Mouse (Mus musculus) hindbrain, embryonic 13.5 days (tissue): ENCODE measurements around the gene Pkd1l3. TPM values are rescaled to one million over a fixed set of nuclear protein-coding genes. Genes with fewer than 3 reads are reported as not detected.

Source experiments
- ATAC-seq: fragments of 200-750 bp; cut with Nextera tagmentation; 2 replicates; pipeline ENCODE4 v1.8.0; 2017; ENCODE audit warnings: moderate TSS enrichment; ENCODE audit not compliant: low FRiP score
- H3K27ac ChIP-seq: fragments of 300-500 bp; sonication (generic); 2 replicates; pipeline ENCODE4 v1.5.1; 2015; ENCODE audit warnings: inconsistent platforms, mild to moderate bottlenecking, moderate library complexity
- H3K27me3 ChIP-seq: fragments of 300-500 bp; sonication (generic); 2 replicates; pipeline ENCODE4 v1.6.1; 2015; ENCODE audit warnings: mild to moderate bottlenecking, inconsistent platforms
- H3K36me3 ChIP-seq: fragments of 300-500 bp; sonication (generic); 2 replicates; pipeline ENCODE4 v1.6.1; 2015; ENCODE audit warnings: mild to moderate bottlenecking, inconsistent platforms
- H3K4me1 ChIP-seq: fragments of 300-500 bp; sonication (generic); replicated peaks from 2 replicates; pipeline ENCODE4 v1.6.1; 2015; ENCODE audit warnings: inconsistent platforms
- H3K4me2 ChIP-seq: fragments of 300-500 bp; sonication (generic); 2 replicates; pipeline ENCODE4 v1.6.1; 2015; ENCODE audit warnings: inconsistent platforms, mild to moderate bottlenecking, moderate library complexity
- H3K4me3 ChIP-seq: fragments of 300-500 bp; sonication (generic); 2 replicates; pipeline ENCODE4 v1.5.1; 2015; ENCODE audit warnings: mild to moderate bottlenecking, inconsistent platforms
- H3K9ac ChIP-seq: fragments of 300-500 bp; sonication (generic); 2 replicates; pipeline ENCODE4 v1.6.1; 2015; ENCODE audit warnings: mild to moderate bottlenecking, inconsistent platforms
- H3K9me3 ChIP-seq: fragments of 300-500 bp; sonication (generic); 2 replicates; pipeline ENCODE4 v1.6.1; 2016; ENCODE audit warnings: inconsistent platforms
- WGBS: fragments of 180-500 bp; shearing (Covaris S2); methylation state at CpG from one replicate; pipeline ENCODE4 v1.1.7; 2015; 5-methylcytosine and 5-hydroxymethylcytosine counted together
- polyA plus RNA-seq: library from polyadenylated mRNA; unstranded; fragments of >200 nt; fragmentation: Nextera tagmentation; extraction: Ambion mirVana; gene quantifications from 2 replicates; pipeline ENCODE4 v1.2.1, GENCODE M21; 2015

Gene Pkd1l3
- polyA plus RNA-seq, result 0.12 TPM in 2 replicates

- peak within 1 kb of the TSS; percentile 24; the same call in 1 of the 2 replicates for H3K9ac ChIP-seq
- 60% methylated on average over 27 of the region's 27 CpGs for WGBS
These were observed at the start of gene Pkd1l3 for GRCm38 (mm10) chr8:109614243-109615210. Gene Pkd1l3 (plus strand): TSS chr8:109614517.

GRCm38 (mm10) chr8:109564766-109565165 lies 49.6 kb upstream of the Pkd1l3 start:
- H3K9ac ChIP-seq, result peak overlapping the region; percentile 93
- H3K9me3 ChIP-seq, result no peaks in the 10 kb centered on the region
- peak overlapping the region; percentile 93 for H3K27ac ChIP-seq
- ATAC-seq, result no peak
- peak overlapping the region; percentile 91 for H3K4me3 ChIP-seq
- peaks cover 25% of the 10 kb centered on the region for H3K4me1 ChIP-seq
- peak overlapping the region; percentile 92 for H3K4me2 ChIP-seq
- H3K36me3 ChIP-seq, result peaks cover 37% of the 10 kb centered on the region
- 4% methylated on average over 10 of the region's 10 CpGs for WGBS
- no peaks in the 10 kb centered on the region for H3K27me3 ChIP-seq

More at GRCm38 (mm10) chr8:109614243-109615210, at the start of gene Pkd1l3:
- Histone ChIP-seq H3K36me3 (no peaks in the 10 kb centered on the region), H3K9me3 (0 out of 2 replicates have a peak, but pooled peaks cover 1% of the 10 kb centered on the region), H3K27me3 (no peaks in the 10 kb centered on the region), H3K4me3 (no peak within 1 kb of the TSS), H3K4me2 (no peak within 1 kb of the TSS), H3K27ac (no peak within 1 kb of the TSS), H3K4me1 (no peaks in the 10 kb centered on the region)
- no peak for ATAC-seq

- H3K27ac ChIP-seq, result peak within 1 kb of the TSS; percentile 93
- H3K36me3 ChIP-seq, result peaks cover 37% of the 10 kb centered on the region
- H3K4me2 ChIP-seq, result peak within 1 kb of the TSS; percentile 92
- H3K9ac ChIP-seq, result peak within 1 kb of the TSS; percentile 93
- H3K4me1 ChIP-seq, result peaks cover 25% of the 10 kb centered on the region
- under 1% methylated on average over 52 of the region's 52 CpGs for WGBS
- peak; percentile 100 for ATAC-seq
- no peaks in the 10 kb centered on the region for H3K27me3 ChIP-seq
- H3K9me3 ChIP-seq, result no peaks in the 10 kb centered on the region
- H3K4me3 ChIP-seq, result peak within 1 kb of the TSS; percentile 91
These were observed 48.6 kb upstream of the Pkd1l3 start, which contains the start of the genes Dhx38 and Txnl4b for GRCm38 (mm10) chr8:109565498-109566333. Gene Dhx38 (minus strand): TSS chr8:109565861. Gene Txnl4b (plus strand): TSS chr8:109565892.

- Histone ChIP-seq H3K4me3 (no peak overlapping the region), H3K27me3 (no peaks in the 10 kb centered on the region), H3K4me1 (peaks cover 8% of the 10 kb centered on the region), H3K36me3 (peaks cover 22% of the 10 kb centered on the region), H3K9me3 (no peaks in the 10 kb centered on the region), H3K4me2 (no peak overlapping the region), H3K27ac (no peak overlapping the region), H3K9ac (no peak overlapping the region)
- WGBS, result 89% methylated on average over 12 of the region's 12 CpGs
- ATAC-seq, result no peak
These were observed 43.2 kb upstream of the Pkd1l3 start for GRCm38 (mm10) chr8:109571139-109571538.

- H3K4me3 ChIP-seq, result no peak overlapping the region
- no peaks in the 10 kb centered on the region for H3K27me3 ChIP-seq
- no peak for ATAC-seq
- H3K4me2 ChIP-seq, result no peak overlapping the region
- 79% methylated on average over 4 of the region's 4 CpGs for WGBS
- H3K36me3 ChIP-seq, result peaks cover 4% of the 10 kb centered on the region
- H3K9ac ChIP-seq, result no peak overlapping the region
- no peaks in the 10 kb centered on the region for H3K9me3 ChIP-seq
- H3K4me1 ChIP-seq, result no peaks in the 10 kb centered on the region
- H3K27ac ChIP-seq, result no peak overlapping the region
These were observed 38.0 kb upstream of the Pkd1l3 start for GRCm38 (mm10) chr8:109576311-109576710.

- Histone ChIP-seq H3K9ac (no peak within 1 kb of the TSS), H3K4me3 (no peak within 1 kb of the TSS), H3K4me1 (no peaks in the 10 kb centered on the region), H3K27me3 (no peaks in the 10 kb centered on the region), H3K4me2 (no peak within 1 kb of the TSS), H3K27ac (no peak within 1 kb of the TSS), H3K9me3 (no peaks in the 10 kb centered on the region), H3K36me3 (peaks cover 3% of the 10 kb centered on the region; the same call in 1 of the 2 replicates)
- ATAC-seq, result no peak
- WGBS, result 75% methylated on average over 8 of the region's 8 CpGs
These were observed 35.4 kb upstream of the Pkd1l3 start, which contains the start of gene Hp for GRCm38 (mm10) chr8:109578900-109579301. Gene Hp (minus strand): TSS chr8:109579172.

GRCm38 (mm10) chr8:109584293-109584692 lies 30.0 kb upstream of the Pkd1l3 start:
- H3K4me1 ChIP-seq, result no peaks in the 10 kb centered on the region
- H3K9ac ChIP-seq, result no peak overlapping the region
- no peak overlapping the region for H3K4me2 ChIP-seq
- WGBS, result 91% methylated on average over 4 of the region's 4 CpGs
- no peak for ATAC-seq
- no peaks in the 10 kb centered on the region for H3K9me3 ChIP-seq
- H3K27me3 ChIP-seq, result no peaks in the 10 kb centered on the region
- H3K36me3 ChIP-seq, result no peaks in the 10 kb centered on the region
- no peak overlapping the region for H3K27ac ChIP-seq
- H3K4me3 ChIP-seq, result no peak overlapping the region

GRCm38 (mm10) chr8:109584830-109585229 lies 29.5 kb upstream of the Pkd1l3 start:
- H3K36me3 ChIP-seq, result no peaks in the 10 kb centered on the region
- no peak overlapping the region for H3K4me2 ChIP-seq
- H3K27me3 ChIP-seq, result no peaks in the 10 kb centered on the region
- H3K4me3 ChIP-seq, result no peak overlapping the region
- H3K4me1 ChIP-seq, result no peaks in the 10 kb centered on the region
- H3K27ac ChIP-seq, result no peak overlapping the region
- 93% methylated on average over 3 of the region's 3 CpGs for WGBS
- H3K9me3 ChIP-seq, result no peaks in the 10 kb centered on the region
- ATAC-seq, result no peak
- H3K9ac ChIP-seq, result no peak overlapping the region

GRCm38 (mm10) chr8:109585652-109586051 lies 28.7 kb upstream of the Pkd1l3 start:
- H3K36me3 ChIP-seq, result no peaks in the 10 kb centered on the region
- no peaks in the 10 kb centered on the region for H3K4me1 ChIP-seq
- no peak overlapping the region for H3K4me2 ChIP-seq
- no peak overlapping the region for H3K9ac ChIP-seq
- no peaks in the 10 kb centered on the region for H3K27me3 ChIP-seq
- H3K27ac ChIP-seq, result no peak overlapping the region
- H3K9me3 ChIP-seq, result no peaks in the 10 kb centered on the region
- ATAC-seq, result no peak
- H3K4me3 ChIP-seq, result no peak overlapping the region

- WGBS, result 70% methylated on average over 7 of the region's 7 CpGs
- Histone ChIP-seq H3K9me3 (no peaks in the 10 kb centered on the region), H3K4me3 (no peak overlapping the region), H3K4me2 (no peak overlapping the region), H3K36me3 (peaks cover 8% of the 10 kb centered on the region), H3K27ac (no peak overlapping the region), H3K27me3 (no peaks in the 10 kb centered on the region), H3K9ac (no peak overlapping the region), H3K4me1 (no peaks in the 10 kb centered on the region)
- no peak for ATAC-seq
These were observed 27.3 kb upstream of the Pkd1l3 start for GRCm38 (mm10) chr8:109586972-109587504.

GRCm38 (mm10) chr8:109590901-109591300 lies 23.4 kb upstream of the Pkd1l3 start:
- Histone ChIP-seq H3K36me3 (peaks cover 32% of the 10 kb centered on the region), H3K27ac (no peak overlapping the region), H3K9me3 (no peaks in the 10 kb centered on the region), H3K4me1 (no peaks in the 10 kb centered on the region), H3K4me3 (no peak overlapping the region), H3K27me3 (no peaks in the 10 kb centered on the region), H3K4me2 (no peak overlapping the region), H3K9ac (no peak overlapping the region)
- WGBS, result 93% methylated on average over 9 of the region's 9 CpGs
- no peak for ATAC-seq

- Histone ChIP-seq H3K27me3 (no peaks in the 10 kb centered on the region), H3K36me3 (peaks cover 33% of the 10 kb centered on the region), H3K4me1 (no peaks in the 10 kb centered on the region), H3K4me3 (no peak overlapping the region), H3K27ac (no peak overlapping the region), H3K9ac (no peak overlapping the region), H3K4me2 (no peak overlapping the region), H3K9me3 (no peaks in the 10 kb centered on the region)
- ATAC-seq, result no peak
- 89% methylated on average over 3 of the region's 3 CpGs for WGBS
These were observed 22.9 kb upstream of the Pkd1l3 start for GRCm38 (mm10) chr8:109591367-109591766.
